Mouse (Mus musculus) heart, adult 18-20 months (tissue): Measurements from ENCODE around the gene Ncl. TPM values are rescaled to one million over a fixed set of nuclear protein-coding genes. Genes with fewer than 3 reads are reported as not detected.

ENCODE experiments used
- DNase-seq, 2 experiments: peaks; one replicate each; pipeline ENCODE4 v3.0.0; 2021 to 2022; ENCODE audit warnings: mixed read lengths in 1 of 2
- microRNA-seq, 2 experiments: library from miRNA; unstranded; fragments of <30 nt; microRNA quantifications; one replicate each; pipeline ENCODE4 v1.2.0; 2022
- total RNA-seq, 2 experiments: library from RNA; stranded (reverse); gene quantifications; 2 replicates each; pipeline ENCODE4 v1.2.3; 2021

Gene Ncl
- total RNA-seq, 2 experiments from 2014 or later: 105 to 113 TPM

- no peak for DNase-seq
These were observed 46.0 kb downstream of the Ncl start for GRCm38 (mm10) chr1:86313096-86313771.

DNA sequence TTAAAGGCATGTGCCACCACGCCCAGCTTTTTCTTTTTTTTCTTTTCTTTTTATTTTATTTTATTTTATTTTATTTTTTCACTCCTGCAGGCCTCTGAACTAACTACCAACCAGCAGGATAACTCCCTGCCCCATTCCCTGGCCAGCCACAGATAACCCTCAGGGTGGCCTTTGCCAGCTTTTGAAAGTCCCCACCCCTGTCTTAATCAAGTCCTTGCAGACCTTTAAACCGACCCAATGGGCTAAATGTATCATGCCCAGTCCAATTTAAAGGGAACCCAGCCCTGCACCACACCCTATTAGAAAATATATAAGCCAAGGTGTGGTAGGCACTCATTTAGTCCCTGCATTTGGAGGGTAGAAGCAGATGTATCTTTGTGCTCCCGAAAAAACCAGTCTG lies 46.9 kb downstream of the Ncl start:
- DNase-seq: no peak

- DNase-seq: no peak
These were observed 47.7 kb downstream of the Ncl start for GRCm38 (mm10) chr1:86311467-86312005.

- no peak for DNase-seq
These were observed 48.5 kb downstream of the Ncl start for GRCm38 (mm10) chr1:86310536-86311310.

- no peak for DNase-seq
These were observed 49.8 kb downstream of the Ncl start for GRCm38 (mm10) chr1:86309270-86309833.

- no peak for DNase-seq
These were observed 51.1 kb downstream of the Ncl start for GRCm38 (mm10) chr1:86307871-86308641.

DNA sequence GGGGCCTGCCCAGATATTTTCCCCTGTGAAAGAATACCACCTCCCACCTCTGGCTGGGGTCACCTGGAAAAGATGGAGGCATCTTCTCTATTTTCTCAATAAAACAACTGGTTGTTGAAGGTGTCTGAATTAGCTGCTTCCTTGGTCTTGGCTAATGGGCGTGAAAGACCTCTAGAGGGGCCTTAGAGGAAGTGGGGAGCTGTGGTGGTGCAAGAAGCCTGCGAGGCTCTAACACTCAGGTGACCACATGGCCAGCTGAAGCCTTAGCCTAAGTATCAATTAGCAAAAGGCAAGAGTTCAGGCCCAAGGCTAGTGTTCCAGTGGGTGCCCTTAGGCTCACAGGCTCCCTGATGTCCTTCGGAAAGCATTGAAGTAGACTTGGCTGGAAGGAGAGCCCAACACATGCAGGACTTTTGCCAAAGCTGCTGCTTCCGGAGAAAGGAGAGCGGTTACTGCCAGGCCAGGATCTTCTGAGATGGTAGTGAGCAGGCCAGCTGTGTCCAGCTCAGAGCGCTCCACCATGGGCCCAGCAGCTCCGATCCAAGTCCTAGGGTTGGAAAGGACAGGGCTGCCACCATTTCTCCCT lies 51.9 kb downstream of the Ncl start:
- DNase-seq: no peak

- no peak for DNase-seq
These were observed 52.5 kb downstream of the Ncl start for GRCm38 (mm10) chr1:86306686-86307085.

- no peak for DNase-seq
These were observed 55.3 kb downstream of the Ncl start for GRCm38 (mm10) chr1:86303873-86304250.

- DNase-seq: peak; percentile 33 to 50
These were observed 55.9 kb downstream of the Ncl start for GRCm38 (mm10) chr1:86303063-86303872.

DNA sequence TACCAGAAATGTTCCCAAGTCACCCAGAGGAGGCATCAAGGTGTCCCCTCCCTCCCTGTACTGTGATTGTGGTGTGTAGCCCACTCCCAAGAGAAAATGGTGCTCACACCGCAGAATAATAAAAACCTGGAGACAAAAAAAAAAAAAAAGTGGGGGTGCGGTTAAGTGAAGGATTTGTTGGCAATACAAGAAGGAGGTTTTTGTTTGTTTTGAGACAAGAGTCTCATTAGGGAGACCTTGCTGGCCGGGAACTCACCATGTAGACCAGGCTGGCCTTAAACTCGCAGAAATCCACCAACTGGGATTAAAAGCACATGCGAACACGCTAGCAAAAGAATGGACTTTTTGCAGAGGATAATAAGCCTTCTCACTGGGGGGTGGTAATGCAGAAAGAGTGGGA lies 56.7 kb downstream of the Ncl start, which contains the start of gene B3gnt7:
Gene B3gnt7 (plus strand): TSS at position 301 of the 400 bp plus-strand sequence.
- DNase-seq: no peak

DNA sequence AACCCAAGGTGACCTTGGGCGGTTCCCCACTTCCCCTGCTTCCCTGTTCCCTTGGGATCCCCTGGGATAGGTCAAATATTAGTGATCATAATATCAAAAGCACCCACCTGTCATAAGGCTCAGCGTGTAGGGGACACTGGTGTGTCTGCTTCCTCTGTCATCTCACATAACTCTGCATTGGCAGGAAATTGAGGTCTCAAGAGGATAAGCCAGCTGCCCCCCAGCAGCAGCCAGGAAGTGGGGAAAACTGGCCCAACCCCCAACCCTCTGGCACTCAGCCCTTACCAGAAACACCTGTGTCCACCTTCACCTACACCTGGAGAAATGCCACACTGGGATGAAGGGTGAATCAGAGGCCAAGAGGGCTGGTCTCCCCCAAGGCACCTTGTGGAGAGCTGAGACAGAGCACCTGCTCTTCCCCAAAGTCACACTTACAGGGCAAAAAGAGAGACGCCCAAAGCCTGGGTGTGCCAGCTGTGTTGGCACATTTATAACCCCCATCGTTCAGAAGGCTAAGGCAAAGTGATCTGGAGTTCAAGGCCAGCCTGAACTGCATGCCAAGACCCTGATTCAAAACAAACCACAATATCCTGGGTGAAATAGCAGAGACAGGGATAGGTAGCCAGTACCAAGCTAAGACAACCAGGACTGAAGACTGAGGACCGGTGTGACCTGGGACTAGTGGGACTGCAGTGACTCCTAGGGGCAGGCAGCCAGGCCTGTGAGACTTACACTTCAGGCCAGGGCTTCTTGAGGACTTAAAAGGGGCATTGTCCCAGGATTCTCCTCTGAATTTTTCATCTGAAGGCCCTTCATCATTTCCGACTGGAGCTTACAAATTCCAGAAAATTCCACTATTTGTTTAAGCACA lies 57.7 kb downstream of the Ncl start:
- DNase-seq: no peak

DNA sequence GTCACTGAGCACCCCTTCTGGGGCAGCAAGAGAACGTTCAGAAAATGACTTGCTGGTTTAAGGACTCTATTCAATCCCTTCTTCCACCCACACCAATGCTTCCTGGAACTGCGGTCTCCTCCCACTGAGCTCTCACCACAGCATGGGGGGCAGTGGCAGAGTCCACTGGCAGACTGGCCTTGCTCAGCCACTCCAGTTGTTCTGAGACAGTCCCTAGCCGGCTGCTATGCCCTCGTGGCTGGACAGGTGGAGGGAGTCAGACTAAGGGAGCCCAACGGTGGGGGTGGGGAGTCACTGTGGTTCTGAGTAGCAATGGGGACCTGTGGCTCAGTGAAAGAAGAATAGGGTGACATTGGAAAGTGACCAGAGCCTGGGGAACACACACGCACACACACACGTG lies 58.5 kb downstream of the Ncl start:
- no peak for DNase-seq

DNA sequence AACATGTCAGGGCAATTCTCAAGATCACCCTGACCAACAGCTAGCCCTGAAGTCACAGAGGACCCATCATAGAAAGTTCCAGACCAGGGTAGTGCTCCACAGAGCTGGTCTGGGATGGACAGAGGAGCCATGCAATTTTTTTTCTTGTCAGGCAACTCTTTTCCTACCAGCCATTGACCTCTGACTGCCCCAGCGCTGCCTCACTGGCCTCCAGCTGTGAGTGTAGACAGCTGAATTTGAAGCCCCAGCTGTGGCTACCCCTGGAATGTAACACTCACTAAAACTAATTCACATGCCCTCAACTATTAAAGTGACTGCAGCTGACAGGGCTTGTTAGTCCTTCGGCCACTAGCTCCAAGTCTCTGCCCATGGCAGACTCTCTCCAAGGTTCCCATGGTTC lies 59.1 kb downstream of the Ncl start:
- DNase-seq: no peak

Small RNA genes lying within 50 kb of the gene (microRNA-seq; reads per million reads assigned to microRNA genes)
- gene mmu-mir-3535: 15.2 to 26.5 reads per million in 2 experiments

Other genes starting within 250 kb of the Ncl start
- gene Htr2b, start 247.4 kb downstream of the Ncl start, total RNA-seq: under 1 TPM; 0.32 to 0.49 TPM
- gene Gm21972, start 225.8 kb downstream of the Ncl start, total RNA-seq: 1 to 10 TPM in 1 of 2 experiments, not detected in 1; 2.0 TPM
- gene Armc9, start 204.6 kb downstream of the Ncl start, total RNA-seq: 1 to 10 TPM; 3.1 to 3.5 TPM
- under 1 TPM; 0.42 to 0.75 TPM for gene B3gnt7, start 56.6 kb downstream of the Ncl start, total RNA-seq
- gene Nmur1, start 66.8 kb upstream of the Ncl start, total RNA-seq: not detected
- gene Tex44, start 66.9 kb upstream of the Ncl start, total RNA-seq: not detected
- 100 to 1,000 TPM; 212 TPM for gene Ptma, start 167.3 kb upstream of the Ncl start, total RNA-seq
- gene Pde6d, start 223.2 kb upstream of the Ncl start, total RNA-seq: 10 to 100 TPM; 45.0 to 49.5 TPM
- 10 to 100 TPM in 1 of 2 experiments, 1 to 10 TPM in 1; 8.8 to 10.5 TPM for gene Cops7b, start 223.5 kb upstream of the Ncl start, total RNA-seq